Mouse (Mus musculus): ENCODE results near the gene Vps36. TPM values are rescaled to one million over a fixed set of nuclear protein-coding genes. Genes with fewer than 3 reads are reported as not detected.

Vps36 gene
- 41.4 TPM in 2 replicates for polyA plus RNA-seq (2015; fragmentation: Nextera tagmentation; extraction: Ambion mirVana)

DNA sequence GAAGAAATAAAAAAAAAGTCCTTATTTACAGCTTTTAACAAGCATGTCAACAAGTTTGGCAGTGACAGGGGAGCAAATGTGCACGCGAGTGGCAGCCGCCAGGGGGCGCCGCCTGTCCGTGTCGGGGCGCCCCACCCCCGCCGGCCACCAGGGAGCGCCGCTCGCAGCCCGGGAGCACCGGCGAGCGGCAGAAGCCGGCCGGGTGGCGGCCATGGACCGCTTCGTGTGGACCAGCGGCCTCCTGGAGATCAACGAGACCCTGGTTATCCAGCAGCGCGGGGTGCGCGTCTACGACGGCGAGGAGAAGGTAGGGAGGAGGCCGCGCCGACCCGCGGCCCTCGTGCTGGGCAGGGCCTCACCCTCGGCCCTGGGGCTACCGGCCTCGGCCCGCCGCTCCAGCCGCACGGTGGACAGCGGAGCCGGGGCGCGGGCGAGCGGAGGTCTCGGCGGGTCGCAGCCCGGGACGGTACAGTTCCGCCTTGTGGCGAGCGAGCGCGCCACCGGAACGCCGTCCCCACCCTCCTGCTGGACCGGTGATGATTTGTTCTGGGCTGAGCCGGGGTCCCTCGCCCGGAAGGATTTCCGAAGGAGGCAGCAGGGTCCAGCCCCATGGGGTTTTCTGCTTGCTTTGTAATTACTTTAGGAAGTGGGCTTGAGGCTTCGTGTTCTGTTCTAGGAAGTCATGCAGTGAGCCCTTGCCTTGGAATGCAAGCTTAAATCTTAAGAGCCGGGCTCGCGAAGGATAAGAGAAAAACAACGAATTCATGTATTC lies at the start of gene Vps36:
Vps36 (plus strand) TSS at position 150 of the 772 bp plus-strand sequence.
- no peaks in the 10 kb centered on the region for H3K36me3 ChIP-seq
- H3K4me3 ChIP-seq: peak within 1 kb of the TSS; percentile 85
- H3K4me2 ChIP-seq (replicated peaks): peak within 1 kb of the TSS; percentile 79
- 0 out of 2 replicates have a peak, but pooled peaks cover 4% of the 10 kb centered on the region for H3K27me3 ChIP-seq
- peak within 1 kb of the TSS; percentile 95 for H3K9ac ChIP-seq (replicated peaks)
- no peaks in the 10 kb centered on the region for H3K9me3 ChIP-seq
- H3K4me1 ChIP-seq: peaks cover 15% of the 10 kb centered on the region
- peak within 1 kb of the TSS; percentile 95 for H3K27ac ChIP-seq (replicated peaks)
- peak; percentile 95 for ATAC-seq (replicated peaks)
- under 1% methylated on average over 65 of the region's 73 CpGs for WGBS

DNA sequence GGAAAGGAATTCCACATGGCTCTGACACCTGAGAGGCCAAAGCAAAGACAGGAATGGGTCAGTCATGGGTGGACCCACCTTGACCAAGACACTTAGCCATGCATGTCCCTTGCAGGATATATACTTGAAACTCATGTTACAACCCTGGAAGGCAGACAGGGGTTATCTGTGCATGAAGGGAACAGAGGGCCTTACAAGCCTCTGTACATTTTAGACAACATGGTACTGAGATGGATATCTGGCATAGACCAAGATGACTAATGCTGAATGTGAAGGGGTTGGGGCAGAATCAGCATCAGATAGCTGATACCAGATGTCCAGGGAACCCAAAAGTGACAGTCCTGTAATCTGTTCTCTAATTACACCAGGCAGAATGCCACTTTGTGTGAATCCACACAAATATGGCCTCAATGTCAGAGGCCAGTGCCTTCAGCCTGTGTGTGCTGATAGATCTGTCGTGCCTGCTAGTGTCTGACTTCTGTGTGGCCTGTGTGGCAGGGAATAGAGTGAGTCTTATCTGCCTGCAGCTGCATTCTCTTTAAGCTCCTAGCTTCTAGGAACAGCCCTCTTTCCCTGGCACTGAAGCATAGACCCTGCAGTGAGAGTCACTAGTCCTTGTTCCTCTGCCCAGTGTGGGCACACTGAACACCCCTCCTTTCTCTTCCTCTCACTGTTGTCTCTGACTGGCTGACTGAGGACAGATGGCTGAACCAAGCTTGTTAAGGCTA lies 48.7 kb upstream of the Vps36 start:
- 82% methylated on average over 1 of the region's 1 CpGs for WGBS
- Histone ChIP-seq H3K4me3 (no peak overlapping the region), H3K9me3 (no peaks in the 10 kb centered on the region), H3K27ac (replicated peaks) (no peak overlapping the region), H3K36me3 (peaks cover 10% of the 10 kb centered on the region; the same call in 1 of the 2 replicates), H3K9ac (replicated peaks) (no peak overlapping the region), H3K4me1 (no peaks in the 10 kb centered on the region), H3K27me3 (no peaks in the 10 kb centered on the region), H3K4me2 (replicated peaks) (no peak overlapping the region)
- no peak for ATAC-seq (replicated peaks)

DNA sequence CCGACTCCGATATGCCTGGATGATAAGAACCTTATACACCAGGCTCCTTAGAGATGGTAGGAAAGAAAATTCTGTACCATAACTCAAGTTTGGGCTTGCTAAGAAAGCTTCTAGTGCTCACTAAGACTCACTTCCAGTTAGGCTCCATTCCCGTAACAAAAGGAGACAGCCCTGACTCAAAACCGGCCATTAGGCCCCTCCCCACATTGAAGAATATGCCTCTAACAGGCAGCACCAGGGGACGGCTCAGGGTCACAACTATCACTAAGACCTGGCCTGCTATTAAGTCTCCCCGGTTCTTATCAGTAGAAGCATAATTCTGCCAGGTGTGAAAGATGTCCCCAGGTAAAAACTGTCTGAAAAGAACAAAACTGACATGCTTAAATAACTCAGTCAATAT lies 46.8 kb upstream of the Vps36 start:
- 80% methylated on average over 6 of the region's 6 CpGs for WGBS
- Histone ChIP-seq H3K4me3 (no peak overlapping the region), H3K9me3 (no peaks in the 10 kb centered on the region), H3K9ac (replicated peaks) (no peak overlapping the region), H3K27ac (replicated peaks) (no peak overlapping the region), H3K4me1 (no peaks in the 10 kb centered on the region), H3K27me3 (no peaks in the 10 kb centered on the region), H3K4me2 (replicated peaks) (no peak overlapping the region), H3K36me3 (peaks cover 10% of the 10 kb centered on the region; the same call in 1 of the 2 replicates)
- ATAC-seq (replicated peaks): no peak

DNA sequence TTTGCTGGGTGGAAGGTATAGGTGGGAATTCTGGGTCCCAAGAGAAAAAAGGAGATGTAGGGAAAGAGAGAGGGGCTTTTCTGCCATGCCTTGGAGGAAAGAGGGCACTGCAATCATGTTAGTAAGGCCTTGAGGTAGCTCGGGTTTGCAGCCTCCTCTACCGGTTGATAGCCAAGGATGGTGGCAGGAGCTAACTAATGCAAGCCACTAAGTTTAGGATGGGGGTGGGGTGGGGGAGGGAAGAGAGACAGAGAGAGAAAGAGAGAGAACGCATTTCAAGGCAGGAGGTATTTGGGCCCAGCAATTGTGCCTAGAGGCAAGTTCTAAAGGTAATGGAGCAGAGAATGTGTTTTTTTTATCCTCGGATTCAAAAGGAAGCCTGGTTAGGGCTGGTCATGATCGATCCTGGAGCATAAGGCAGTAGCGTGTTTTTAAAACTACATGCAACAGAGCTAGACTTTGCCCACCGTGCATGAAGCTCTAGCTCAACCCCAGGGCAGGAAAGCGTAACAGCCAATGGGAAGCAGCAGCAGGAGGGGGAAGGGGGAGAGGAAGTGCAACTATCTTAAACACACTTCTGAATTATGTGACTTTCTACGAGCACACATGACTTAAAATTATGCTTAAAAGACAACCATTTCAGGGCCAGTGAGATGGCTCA lies 44.8 kb upstream of the Vps36 start:
- Histone ChIP-seq H3K9ac (replicated peaks) (no peak overlapping the region), H3K27me3 (no peaks in the 10 kb centered on the region), H3K4me2 (replicated peaks) (no peak overlapping the region), H3K4me1 (no peaks in the 10 kb centered on the region), H3K27ac (replicated peaks) (no peak overlapping the region), H3K36me3 (peaks cover 10% of the 10 kb centered on the region; the same call in 1 of the 2 replicates), H3K4me3 (no peak overlapping the region), H3K9me3 (no peaks in the 10 kb centered on the region)
- 82% methylated on average over 9 of the region's 9 CpGs for WGBS
- no peak for ATAC-seq (replicated peaks)

DNA sequence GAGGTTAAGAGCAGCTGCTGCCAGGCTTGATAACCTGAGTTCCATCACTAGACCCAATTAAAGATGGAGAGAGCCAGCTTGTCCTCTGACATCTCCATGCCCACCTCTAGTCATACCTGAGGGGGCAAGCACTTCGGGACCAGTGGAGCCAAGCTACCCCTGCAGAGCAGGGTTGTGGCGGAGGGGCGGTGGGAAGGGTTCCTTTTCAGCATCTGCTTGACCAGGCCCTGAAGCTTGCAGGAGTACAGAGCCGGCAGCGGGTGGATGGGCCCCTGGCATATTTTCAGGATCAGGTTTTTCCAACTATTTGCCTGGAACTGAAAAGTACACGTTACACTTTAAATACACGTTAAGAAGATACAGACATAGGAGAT lies 44.3 kb upstream of the Vps36 start:
- Histone ChIP-seq H3K9ac (replicated peaks) (no peak overlapping the region), H3K4me1 (no peaks in the 10 kb centered on the region), H3K4me2 (replicated peaks) (no peak overlapping the region), H3K27me3 (no peaks in the 10 kb centered on the region), H3K9me3 (no peaks in the 10 kb centered on the region), H3K36me3 (peaks cover 10% of the 10 kb centered on the region; the same call in 1 of the 2 replicates), H3K27ac (replicated peaks) (no peak overlapping the region), H3K4me3 (no peak overlapping the region)
- WGBS: 94% methylated on average over 7 of the region's 7 CpGs
- no peak for ATAC-seq (replicated peaks)

DNA sequence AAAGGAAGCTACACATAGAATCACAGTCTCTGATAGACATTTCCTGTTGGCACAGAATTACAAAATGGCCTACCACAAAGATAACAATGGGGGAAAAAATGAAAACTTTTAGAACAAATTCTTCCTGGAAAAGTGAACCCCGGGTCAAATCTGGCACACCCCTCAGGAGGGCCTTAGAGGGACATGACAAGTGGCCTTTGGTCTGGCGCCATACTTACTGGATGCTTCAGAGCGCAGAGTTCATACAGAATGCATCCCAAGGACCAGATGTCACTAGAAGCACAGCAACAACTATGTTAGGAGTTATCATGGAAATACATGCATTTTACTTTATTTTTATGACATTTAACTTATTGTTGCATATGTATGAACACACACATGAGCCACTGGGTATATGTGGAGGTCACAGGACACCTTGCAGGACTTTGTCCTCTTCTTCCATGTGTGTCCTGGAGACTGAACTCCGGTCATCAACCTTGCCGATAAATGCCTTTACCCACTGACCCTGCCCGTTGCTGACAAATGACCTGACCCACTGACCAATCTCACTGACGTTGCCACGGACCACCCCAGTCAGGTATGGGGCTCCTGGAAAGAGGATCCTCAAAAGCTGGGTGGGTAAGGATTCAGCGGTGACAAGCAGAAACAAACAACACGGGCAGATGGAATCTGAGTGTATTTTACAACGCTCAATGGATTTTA lies 42.8 kb upstream of the Vps36 start:
- Histone ChIP-seq H3K9me3 (no peaks in the 10 kb centered on the region), H3K9ac (replicated peaks) (no peak overlapping the region), H3K4me2 (replicated peaks) (no peak overlapping the region), H3K27me3 (no peaks in the 10 kb centered on the region), H3K4me3 (no peak overlapping the region), H3K27ac (replicated peaks) (no peak overlapping the region; the same call in 1 of the 2 replicates), H3K36me3 (peaks cover 10% of the 10 kb centered on the region; the same call in 1 of the 2 replicates), H3K4me1 (no peaks in the 10 kb centered on the region)
- WGBS: 90% methylated on average over 11 of the region's 11 CpGs
- no peak for ATAC-seq (replicated peaks)

DNA sequence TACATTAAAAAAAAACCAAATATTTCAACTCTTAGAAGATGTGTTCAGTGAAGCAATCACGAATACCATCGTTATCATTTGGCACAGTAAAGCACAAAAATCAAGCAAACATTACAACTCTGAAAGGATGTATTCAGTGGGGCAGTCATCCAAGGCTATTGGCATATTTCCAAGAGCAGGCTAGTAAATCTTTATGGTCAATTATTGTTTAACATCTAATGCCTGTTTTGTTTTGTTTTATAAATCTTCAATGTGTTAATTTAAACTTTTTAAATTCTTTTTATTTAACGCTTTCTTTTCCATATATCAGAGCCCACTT lies 42.3 kb upstream of the Vps36 start:
- no peaks in the 10 kb centered on the region for H3K4me1 ChIP-seq
- H3K27me3 ChIP-seq: no peaks in the 10 kb centered on the region
- H3K9me3 ChIP-seq: no peaks in the 10 kb centered on the region
- no peak overlapping the region; the same call in 1 of the 2 replicates for H3K27ac ChIP-seq (replicated peaks)
- no peak overlapping the region for H3K4me3 ChIP-seq
- ATAC-seq (replicated peaks): no peak
- H3K9ac ChIP-seq (replicated peaks): no peak overlapping the region
- 52% methylated on average over 3 of the region's 3 CpGs for WGBS
- H3K36me3 ChIP-seq: peaks cover 10% of the 10 kb centered on the region; the same call in 1 of the 2 replicates
- no peak overlapping the region for H3K4me2 ChIP-seq (replicated peaks)

DNA sequence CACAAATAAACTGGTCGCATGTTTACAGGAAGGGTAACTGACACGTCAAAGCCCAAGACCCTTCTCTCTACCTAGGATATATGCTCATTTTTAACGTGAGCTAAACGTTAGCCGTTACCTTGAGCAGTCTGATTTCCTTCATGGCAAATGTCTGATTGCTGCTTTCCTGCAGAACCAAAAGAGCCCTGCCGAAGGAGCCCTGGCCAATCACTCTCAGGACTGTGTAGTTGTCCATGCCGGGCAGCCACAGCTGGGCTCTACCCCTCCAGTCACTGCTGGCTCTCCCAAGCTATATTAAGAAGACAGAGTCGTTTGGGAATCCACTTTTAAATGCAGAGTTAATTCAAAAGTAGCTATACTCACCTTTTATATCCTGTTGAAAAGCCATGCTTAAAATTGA lies 30.4 kb upstream of the Vps36 start:
- no peaks in the 10 kb centered on the region for H3K27me3 ChIP-seq
- ATAC-seq (replicated peaks): no peak
- H3K4me1 ChIP-seq: peaks cover 13% of the 10 kb centered on the region; the same call in 1 of the 2 replicates
- H3K4me3 ChIP-seq: no peak overlapping the region
- no peak overlapping the region for H3K9ac ChIP-seq (replicated peaks)
- no peak overlapping the region for H3K27ac ChIP-seq (replicated peaks)
- H3K9me3 ChIP-seq: no peaks in the 10 kb centered on the region
- no peak overlapping the region for H3K4me2 ChIP-seq (replicated peaks)
- H3K36me3 ChIP-seq: peaks cover 3% of the 10 kb centered on the region; the same call in 1 of the 2 replicates
- WGBS: 94% methylated on average over 8 of the region's 8 CpGs

DNA sequence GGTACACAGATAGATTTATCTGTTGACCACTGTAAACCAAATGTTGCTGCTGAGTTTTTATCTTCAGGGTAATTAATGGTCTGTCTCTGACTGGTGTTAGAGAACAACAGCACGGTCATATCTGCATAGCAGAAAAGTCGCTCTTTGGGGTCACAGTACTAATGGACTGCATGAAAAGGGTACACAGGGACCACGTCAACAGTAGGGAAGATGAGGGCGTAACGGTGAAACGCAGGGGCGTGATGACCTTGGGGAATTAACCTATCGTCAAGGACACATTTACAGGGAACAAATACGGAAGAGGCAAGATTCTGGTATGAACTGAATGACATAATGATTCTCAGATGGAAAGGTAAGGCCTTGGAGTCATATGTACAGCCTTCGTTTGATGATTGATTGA lies 28.2 kb upstream of the Vps36 start:
- ATAC-seq (replicated peaks): no peak
- H3K4me2 ChIP-seq (replicated peaks): no peak overlapping the region
- no peak overlapping the region for H3K9ac ChIP-seq (replicated peaks)
- H3K27ac ChIP-seq (replicated peaks): no peak overlapping the region
- WGBS: 90% methylated on average over 10 of the region's 10 CpGs
- H3K9me3 ChIP-seq: no peaks in the 10 kb centered on the region
- H3K36me3 ChIP-seq: peaks cover 10% of the 10 kb centered on the region
- peaks cover 13% of the 10 kb centered on the region; the same call in 1 of the 2 replicates for H3K4me1 ChIP-seq
- H3K4me3 ChIP-seq: no peak overlapping the region
- no peaks in the 10 kb centered on the region for H3K27me3 ChIP-seq

DNA sequence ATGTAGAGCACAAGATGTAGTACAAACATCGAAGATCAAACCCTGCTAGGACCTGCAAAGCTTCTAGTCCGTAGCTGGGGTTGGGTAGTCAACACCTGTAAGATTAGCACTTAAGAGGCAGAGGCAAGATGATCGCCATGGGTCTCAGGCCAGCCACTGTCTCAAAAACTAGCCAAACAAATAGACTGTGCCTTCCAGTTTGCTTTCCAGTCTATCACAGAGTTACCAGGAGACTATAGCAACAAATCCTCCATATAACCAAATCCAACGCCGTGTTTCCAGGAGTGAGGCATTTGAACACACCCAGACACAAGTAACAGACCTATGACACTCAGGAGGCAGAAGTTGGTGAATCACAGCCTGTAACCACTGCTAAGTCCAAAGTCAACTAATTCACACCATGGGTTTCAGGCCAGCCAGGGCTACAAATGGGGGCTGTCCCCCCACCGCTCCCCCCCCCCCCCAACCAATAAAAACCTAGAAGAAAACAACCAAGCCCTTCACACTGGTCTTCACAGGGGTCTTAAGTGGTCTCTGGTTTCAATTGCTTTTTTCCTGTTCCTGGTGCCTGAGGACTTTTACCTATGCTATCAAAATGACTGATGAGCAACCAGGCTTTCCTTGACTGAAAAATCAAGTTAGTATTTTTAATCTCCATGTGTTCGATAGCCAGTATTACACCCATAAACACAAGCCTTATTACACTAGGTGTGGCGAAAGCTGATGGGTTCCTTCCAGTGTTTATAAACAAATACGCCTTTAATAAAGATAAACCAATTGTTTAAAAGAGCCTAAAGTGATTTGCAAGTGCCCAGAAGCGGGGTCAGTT lies 27.1 kb upstream of the Vps36 start:
- Histone ChIP-seq H3K9me3 (no peaks in the 10 kb centered on the region), H3K36me3 (peaks cover 12% of the 10 kb centered on the region), H3K4me3 (peak overlapping the region; percentile 56), H3K4me2 (replicated peaks) (peak overlapping the region; percentile 48), H3K4me1 (peaks cover 13% of the 10 kb centered on the region; the same call in 1 of the 2 replicates), H3K27ac (replicated peaks) (peak overlapping the region; percentile 82), H3K27me3 (no peaks in the 10 kb centered on the region), H3K9ac (replicated peaks) (peak overlapping the region; percentile 58)
- 55% methylated on average over 10 of the region's 10 CpGs for WGBS
- ATAC-seq (replicated peaks): peak; percentile 62

DNA sequence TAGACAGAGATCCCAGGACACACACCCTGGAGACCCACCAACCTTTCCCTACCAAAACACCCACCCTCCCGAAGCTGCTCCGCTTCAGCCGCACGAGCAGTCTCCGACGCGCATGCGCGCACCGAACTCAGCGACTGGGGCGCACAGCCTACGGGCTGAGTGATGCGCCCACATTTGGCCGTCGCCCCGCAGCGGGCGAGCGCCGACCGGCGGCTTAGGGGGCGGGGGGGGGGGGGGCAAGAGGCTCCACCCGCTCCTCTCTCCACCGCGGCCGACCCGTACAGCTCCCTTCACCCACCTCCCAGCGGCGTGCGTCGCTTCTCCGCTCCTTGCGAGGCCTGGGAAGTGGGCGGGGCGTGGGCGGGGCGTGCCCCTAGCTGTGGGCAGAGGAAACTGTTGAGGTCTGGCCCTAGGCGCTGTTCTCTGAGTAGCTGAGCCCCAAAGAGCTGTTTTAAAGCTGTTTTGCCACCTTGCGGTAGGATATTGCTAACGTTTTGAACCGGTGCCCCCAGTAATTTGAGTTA lies 26.5 kb upstream of the Vps36 start, which contains the start of gene Nek3:
Nek3 (minus strand) TSS at position 356 of the 524 bp plus-strand sequence.
- Histone ChIP-seq H3K9me3 (no peaks in the 10 kb centered on the region), H3K9ac (replicated peaks) (peak within 1 kb of the TSS; percentile 58), H3K4me2 (replicated peaks) (peak within 1 kb of the TSS; percentile 48), H3K27ac (replicated peaks) (peak within 1 kb of the TSS; percentile 82), H3K27me3 (no peaks in the 10 kb centered on the region), H3K4me3 (peak within 1 kb of the TSS; percentile 56), H3K36me3 (peaks cover 12% of the 10 kb centered on the region), H3K4me1 (peaks cover 13% of the 10 kb centered on the region; the same call in 1 of the 2 replicates)
- peak; percentile 98 for ATAC-seq (replicated peaks)
- under 1% methylated on average over 35 of the region's 43 CpGs for WGBS
